Mouse (Mus musculus): ENCODE results near the gene Caly. TPM values are rescaled to one million over a fixed set of nuclear protein-coding genes. Genes with fewer than 3 reads are reported as not detected.
A peak's percentile ranks its signal among the peaks of the same experiment; 100 is the strongest.

Caly gene
- polyA plus RNA-seq, 1 experiment from 2014 or later: 3.7 TPM

GRCm38 (mm10) chr7:140049115-140049689, 33.1 kb downstream of the Caly start:
- H3K27me3 ChIP-seq (replicated peaks; ENCODE audit: control insufficient read depth, insufficient read depth, low read length): peaks cover 86% of the 10 kb centered on the region
- peak overlapping the region; percentile 52 for H3K4me3 ChIP-seq (ENCODE audit: low read depth, low read length)

GRCm38 (mm10) chr7:140048361-140049114, 33.8 kb downstream of the Caly start, which contains the start of gene Msx3:
TSS of gene Msx3 (minus strand) at chr7:140049089.
- no peak for TF ChIP-seq CTCF (IDR thresholded peaks at IDR 0.05; ENCODE audit: low read depth)
- H3K4me2 ChIP-seq (replicated peaks; ENCODE audit: low read depth): peak within 1 kb of the TSS; percentile 85
- no peaks in the 10 kb centered on the region for H3K36me3 ChIP-seq (ENCODE audit: control insufficient read depth, insufficient read depth)
- H3K9ac ChIP-seq (ENCODE audit: low read depth, low read length): no peak within 1 kb of the TSS
- H3K27me3 ChIP-seq (replicated peaks; ENCODE audit: control insufficient read depth, insufficient read depth, low read length): peaks cover 88% of the 10 kb centered on the region
- under 1% methylated on average over 56 of the region's 56 CpGs for WGBS
- no peak for ATAC-seq
- H3K27ac ChIP-seq (ENCODE audit: low read depth, low read length): no peak within 1 kb of the TSS
- peak within 1 kb of the TSS; percentile 52 for H3K4me3 ChIP-seq (ENCODE audit: low read depth, low read length)
- H3K9me3 ChIP-seq (ENCODE audit: control insufficient read depth): no peaks in the 10 kb centered on the region
- peaks cover 4% of the 10 kb centered on the region; the same call in 1 of the 2 replicates for H3K4me1 ChIP-seq (replicated peaks; ENCODE audit: control insufficient read depth, insufficient read depth, low read length)

More at GRCm38 (mm10) chr7:140049115-140049689, 33.1 kb downstream of the Caly start:
- Histone ChIP-seq H3K4me2 (replicated peaks; ENCODE audit: low read depth) (peak overlapping the region; percentile 85), H3K9ac (ENCODE audit: low read depth, low read length) (no peak overlapping the region), H3K27ac (ENCODE audit: low read depth, low read length) (no peak overlapping the region), H3K36me3 (ENCODE audit: control insufficient read depth, insufficient read depth) (no peaks in the 10 kb centered on the region), H3K4me1 (replicated peaks; ENCODE audit: control insufficient read depth, insufficient read depth, low read length) (peaks cover 4% of the 10 kb centered on the region; the same call in 1 of the 2 replicates), H3K9me3 (ENCODE audit: control insufficient read depth) (no peaks in the 10 kb centered on the region)
- 0 out of 2 replicates have a peak, but pooled peaks have one; percentile 16 for ATAC-seq
- WGBS: under 1% methylated on average over 34 of the region's 34 CpGs
- TF ChIP-seq CTCF (IDR thresholded peaks at IDR 0.05; ENCODE audit: low read depth): no peak

GRCm38 (mm10) chr7:140047811-140048311, 34.5 kb downstream of the Caly start:
- no peak overlapping the region for H3K9ac ChIP-seq (ENCODE audit: low read depth, low read length)
- WGBS: 2% methylated on average over 33 of the region's 33 CpGs
- no peak overlapping the region for H3K27ac ChIP-seq (ENCODE audit: low read depth, low read length)
- H3K36me3 ChIP-seq (ENCODE audit: control insufficient read depth, insufficient read depth): no peaks in the 10 kb centered on the region
- no peak for TF ChIP-seq CTCF (IDR thresholded peaks at IDR 0.05; ENCODE audit: low read depth)
- peaks cover 4% of the 10 kb centered on the region; the same call in 1 of the 2 replicates for H3K4me1 ChIP-seq (replicated peaks; ENCODE audit: control insufficient read depth, insufficient read depth, low read length)
- H3K9me3 ChIP-seq (ENCODE audit: control insufficient read depth): no peaks in the 10 kb centered on the region
- H3K4me3 ChIP-seq (ENCODE audit: low read depth, low read length): peak overlapping the region; percentile 52
- peak overlapping the region; percentile 85 for H3K4me2 ChIP-seq (replicated peaks; ENCODE audit: low read depth)
- peaks cover 82% of the 10 kb centered on the region for H3K27me3 ChIP-seq (replicated peaks; ENCODE audit: control insufficient read depth, insufficient read depth, low read length)
- ATAC-seq: no peak

- no peak overlapping the region for H3K4me3 ChIP-seq (ENCODE audit: low read depth, low read length)
- H3K4me1 ChIP-seq (replicated peaks; ENCODE audit: control insufficient read depth, insufficient read depth, low read length): peaks cover 4% of the 10 kb centered on the region; the same call in 1 of the 2 replicates
- WGBS: 68% methylated on average over 4 of the region's 4 CpGs
- no peak overlapping the region for H3K27ac ChIP-seq (ENCODE audit: low read depth, low read length)
- H3K4me2 ChIP-seq (replicated peaks; ENCODE audit: low read depth): no peak overlapping the region
- no peak for ATAC-seq
- H3K9me3 ChIP-seq (ENCODE audit: control insufficient read depth): no peaks in the 10 kb centered on the region
- TF ChIP-seq CTCF (IDR thresholded peaks at IDR 0.05; ENCODE audit: low read depth): no peak
- H3K27me3 ChIP-seq (replicated peaks; ENCODE audit: control insufficient read depth, insufficient read depth, low read length): peaks cover 64% of the 10 kb centered on the region
- H3K36me3 ChIP-seq (ENCODE audit: control insufficient read depth, insufficient read depth): peaks cover 2% of the 10 kb centered on the region; the same call in 1 of the 2 replicates
- no peak overlapping the region for H3K9ac ChIP-seq (ENCODE audit: low read depth, low read length)
Observed at GRCm38 (mm10) chr7:140045546-140045945, 36.8 kb downstream of the Caly start.

- no peak overlapping the region for H3K4me3 ChIP-seq (ENCODE audit: low read depth, low read length)
- no peaks in the 10 kb centered on the region for H3K9me3 ChIP-seq (ENCODE audit: control insufficient read depth)
- peaks cover 36% of the 10 kb centered on the region for H3K27me3 ChIP-seq (replicated peaks; ENCODE audit: control insufficient read depth, insufficient read depth, low read length)
- no peaks in the 10 kb centered on the region for H3K4me1 ChIP-seq (replicated peaks; ENCODE audit: control insufficient read depth, insufficient read depth, low read length)
- H3K36me3 ChIP-seq (ENCODE audit: control insufficient read depth, insufficient read depth): peaks cover 12% of the 10 kb centered on the region
- no peak overlapping the region for H3K27ac ChIP-seq (ENCODE audit: low read depth, low read length)
- WGBS: 57% methylated on average over 3 of the region's 3 CpGs
- ATAC-seq: no peak
- no peak for TF ChIP-seq CTCF (IDR thresholded peaks at IDR 0.05; ENCODE audit: low read depth)
- no peak overlapping the region for H3K4me2 ChIP-seq (replicated peaks; ENCODE audit: low read depth)
- no peak overlapping the region for H3K9ac ChIP-seq (ENCODE audit: low read depth, low read length)
Observed at GRCm38 (mm10) chr7:140042728-140043127, 39.6 kb downstream of the Caly start.

- H3K9me3 ChIP-seq (ENCODE audit: control insufficient read depth): no peaks in the 10 kb centered on the region
- no peak overlapping the region for H3K27ac ChIP-seq (ENCODE audit: low read depth, low read length)
- peak overlapping the region; percentile 87 for H3K4me2 ChIP-seq (replicated peaks; ENCODE audit: low read depth)
- 52% methylated on average over 3 of the region's 3 CpGs for WGBS
- H3K4me1 ChIP-seq (replicated peaks; ENCODE audit: control insufficient read depth, insufficient read depth, low read length): 0 out of 2 replicates have a peak, but pooled peaks cover 5% of the 10 kb centered on the region
- H3K27me3 ChIP-seq (replicated peaks; ENCODE audit: control insufficient read depth, insufficient read depth, low read length): no peaks in the 10 kb centered on the region
- H3K9ac ChIP-seq (ENCODE audit: low read depth, low read length): no peak overlapping the region
- H3K36me3 ChIP-seq (ENCODE audit: control insufficient read depth, insufficient read depth): peaks cover 25% of the 10 kb centered on the region
- H3K4me3 ChIP-seq (ENCODE audit: low read depth, low read length): peak overlapping the region; percentile 83
- ATAC-seq: no peak
- TF ChIP-seq CTCF (IDR thresholded peaks at IDR 0.05; ENCODE audit: low read depth): no peak
Observed at GRCm38 (mm10) chr7:140037171-140037555, 45.2 kb downstream of the Caly start.
